Mouse (Mus musculus) CH12.LX (cell line): ENCODE data around the gene Dnajb4. TPM values are rescaled to one million over a fixed set of nuclear protein-coding genes. Genes with fewer than 3 reads are reported as not detected.

Source experiments
- DNase-seq: peaks from one replicate; pipeline ENCODE4 v3.0.0-alpha.2; 2013; ENCODE audit errors: extremely low read depth
- H3K27ac ChIP-seq: 2 replicates; pipeline ENCODE4 v1.5.1; 2012; ENCODE audit warnings: low read depth, mild to moderate bottlenecking, control low read depth, moderate library complexity; ENCODE audit not compliant: insufficient read depth
- H3K27me3 ChIP-seq: replicated peaks from 2 replicates; pipeline ENCODE3; 2012; ENCODE audit warnings: inconsistent platforms
- H3K36me3 ChIP-seq, 2 experiments: replicated peaks in 1 of 2; 2 replicates each; pipeline versions ENCODE3 to v1.6.1; 2012; ENCODE audit warnings: inconsistent platforms in 1 of 2, low read length in 1 of 2, mild to moderate bottlenecking in 1 of 2, mixed read lengths in 1 of 2, moderate library complexity in 1 of 2; ENCODE audit not compliant: control insufficient read depth in 1 of 2, insufficient read depth in 1 of 2
- H3K4me1 ChIP-seq, 2 experiments: 2 replicates each; pipeline ENCODE4 v1.6.1; 2012; ENCODE audit warnings: inconsistent platforms in 1 of 2, moderate library complexity in 1 of 2; ENCODE audit not compliant: insufficient read depth in 2 of 2, control insufficient read depth in 1 of 2
- H3K4me2 ChIP-seq: 2 replicates; pipeline ENCODE4 v1.6.1; 2012; ENCODE audit warnings: low read depth, mild to moderate bottlenecking, control low read depth; ENCODE audit not compliant: poor library complexity, insufficient read depth, severe bottlenecking
- H3K4me3 ChIP-seq, 3 experiments: fragments of 150-350 bp in 1 of 3; sonication (generic) in 1 of 3; replicated peaks in 1 of 3; 2 replicates each; pipeline versions ENCODE3 to v1.5.1; 2011 to 2012; ENCODE audit warnings: low read depth in 2 of 3, low read length in 2 of 3, mild to moderate bottlenecking in 2 of 3, moderate library complexity in 2 of 3, control low read depth in 1 of 3, improper control_type of control experiment in 1 of 3, inconsistent platforms in 1 of 3, mixed read lengths in 1 of 3; ENCODE audit not compliant: poor library complexity in 1 of 3
- H3K79me2 ChIP-seq: replicated peaks from 2 replicates; pipeline ENCODE4 v1.6.1; 2012; ENCODE audit warnings: mild to moderate bottlenecking, moderate library complexity; ENCODE audit not compliant: control insufficient read depth, poor library complexity, insufficient read depth, severe bottlenecking; ENCODE audit errors: extremely low read depth
- H3K9ac ChIP-seq: 2 replicates; pipeline ENCODE4 v1.6.1; 2012; ENCODE audit warnings: low read depth, mild to moderate bottlenecking, control low read depth, moderate library complexity; ENCODE audit not compliant: insufficient read depth
- H3K9me3 ChIP-seq: replicated peaks from 2 replicates; pipeline ENCODE3; 2012; ENCODE audit warnings: low read length, inconsistent platforms, mixed read lengths
- ELF1 ChIP-seq: IDR thresholded peaks from 2 replicates; pipeline ENCODE4 v1.6.1; 2014; ENCODE audit warnings: low read depth, mild to moderate bottlenecking, inconsistent platforms, low read length, improper control_type of control experiment
- EP300 ChIP-seq: IDR thresholded peaks from 2 replicates; pipeline ENCODE4 v1.6.1; 2011; ENCODE audit warnings: low read length, improper control_type of control experiment
- KAT2A ChIP-seq: IDR thresholded peaks from 2 replicates; pipeline ENCODE4 v1.6.1; 2012; ENCODE audit warnings: low read length, improper control_type of control experiment, inconsistent platforms; ENCODE audit not compliant: insufficient replicate concordance
- NRF1 ChIP-seq: IDR thresholded peaks from 2 replicates; pipeline ENCODE4 v1.6.1; 2014; ENCODE audit warnings: low read depth, mild to moderate bottlenecking, inconsistent platforms, low read length, improper control_type of control experiment, moderate library complexity
- SMC3 ChIP-seq: IDR thresholded peaks from 2 replicates; pipeline ENCODE4 v1.6.1; 2011; ENCODE audit warnings: low read depth, low read length, improper control_type of control experiment
- TBP ChIP-seq: conservative IDR thresholded peaks from 2 replicates; pipeline ENCODE4 v1.6.1; 2011; ENCODE audit warnings: low read depth, low read length, improper control_type of control experiment
- UBTF ChIP-seq: IDR thresholded peaks from 2 replicates; pipeline ENCODE4 v1.6.1; 2012; ENCODE audit warnings: low read depth, mild to moderate bottlenecking, inconsistent platforms, low read length, improper control_type of control experiment, moderate library complexity
- USF1 ChIP-seq: IDR thresholded peaks from 2 replicates; pipeline ENCODE4 v1.6.1; 2014; ENCODE audit warnings: low read depth, mild to moderate bottlenecking, inconsistent platforms, low read length, improper control_type of control experiment
- dilution Hi-C: fragments of 300-500 bp; cut with MboI; formaldehyde crosslinking; loops from 2 replicates; pipeline ENCODE4 v1.14.3; 2020; ENCODE audit warnings: low sequenced_read_pairs; ENCODE audit not compliant: extremely low pct_unique_long_range_greater_than_20kb, extremely low pct_ligation_motif_present
- in situ Hi-C: fragments of 300-500 bp; cut with MboI; formaldehyde crosslinking; loops from 3 replicates; pipeline ENCODE4 v1.14.3; 2019; ENCODE audit warnings: low sequenced_read_pairs, low pct_ligation_motif_present, low pct_unique_long_range_greater_than_20kb, mixed read lengths
- polyA plus RNA-seq: library from polyadenylated mRNA; unstranded; fragments of >175 nt; gene quantifications from 2 replicates; pipeline ENCODE4 v1.2.1, GENCODE M21; 2012; ENCODE audit warnings: low read depth; ENCODE audit not compliant: insufficient read length
- total RNA-seq, 2 experiments: library from RNA; depleted of rRNA; stranded (reverse); fragments of 300-350 nt in 1 of 2; fragments of >200 nt in 1 of 2; gene quantifications; 2 replicates each; pipeline ENCODE4 v1.2.3; 2012 to 2014

Dnajb4 gene
- total and polyA plus RNA-seq, 3 experiments = 11.7 to 26.4 (median 17.7) TPM

DNA sequence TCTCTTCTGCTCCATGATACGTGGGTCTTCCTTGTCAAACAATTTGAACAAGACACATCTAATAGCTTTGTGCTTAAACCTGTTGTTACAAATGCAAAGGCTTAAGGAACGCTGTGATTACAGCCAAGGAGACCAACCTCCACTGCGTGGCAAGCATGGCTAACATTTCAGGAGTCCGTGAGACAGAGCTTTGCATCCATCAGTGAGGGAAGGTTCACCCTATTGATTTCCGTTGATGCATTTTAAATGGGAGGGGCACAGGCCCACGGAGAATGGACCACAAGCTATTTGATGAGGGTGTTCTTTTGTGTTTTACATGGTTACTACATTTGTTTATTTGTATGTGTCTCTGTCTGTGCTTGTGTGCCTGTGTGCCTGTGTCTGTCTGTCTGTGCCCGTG is 81.5 kb downstream of the Dnajb4 start:
- H3K27ac ChIP-seq = no peak overlapping the region
- in situ Hi-C loops (no loop called here), dilution Hi-C loops (no loop called here)
- no peaks in the 10 kb centered on the region for H3K27me3 ChIP-seq
- H3K9me3 ChIP-seq = peaks cover 6% of the 10 kb centered on the region
- no peak overlapping the region for H3K9ac ChIP-seq
- TF ChIP-seq TBP = no peak
- no peak for TF ChIP-seq UBTF
- TF ChIP-seq NRF1 = no peak
- no peak for TF ChIP-seq USF1
- TF ChIP-seq KAT2A = no peak
- no peak for TF ChIP-seq ELF1
- no peak for TF ChIP-seq EP300
- TF ChIP-seq SMC3 = no peak
- H3K4me2 ChIP-seq = no peak overlapping the region
- no peaks in the 10 kb centered on the region for H3K79me2 ChIP-seq
- no peaks in the 10 kb centered on the region for H3K36me3 ChIP-seq
- peaks cover 5 to 6% of the 10 kb centered on the region in 2 experiments; a peak in 3 of 4 replicates for H3K4me1 ChIP-seq
- no peak for DNase-seq
- no peak overlapping the region for H3K4me3 ChIP-seq

Other genes with a start within 250 kb of the Dnajb4 start
- 0.38 TPM in 1 of 2 replicates, not detected in the other for gene Gipc2, start 44.1 kb downstream of the Dnajb4 start, total RNA-seq (2012; rRNA removed)
- 0.24 TPM in 1 of 2 replicates, not detected in the other for gene Gipc2, start 44.1 kb downstream of the Dnajb4 start, total RNA-seq (2014; rRNA removed)
- gene Gipc2, start 44.1 kb downstream of the Dnajb4 start, polyA plus RNA-seq = 1.2 and 1.7 TPM in 2 replicates
- 214 and 306 TPM in 2 replicates for gene Fubp1, start 120 bp upstream of the Dnajb4 start, total RNA-seq (2012; rRNA removed)
- 333 and 398 TPM in 2 replicates for gene Fubp1, start 120 bp upstream of the Dnajb4 start, total RNA-seq (2014; rRNA removed)
- gene Fubp1, start 120 bp upstream of the Dnajb4 start, polyA plus RNA-seq = 224 and 237 TPM in 2 replicates
- 0.08 TPM in 2 replicates for gene Nexn, start 56.0 kb upstream of the Dnajb4 start, total RNA-seq (2012; rRNA removed)
- gene Nexn, start 56.0 kb upstream of the Dnajb4 start, total RNA-seq (2014; rRNA removed) = not detected in 2 replicates
- gene Nexn, start 56.0 kb upstream of the Dnajb4 start, polyA plus RNA-seq = 0.17 and 0.67 TPM in 2 replicates
- gene Miga1, start 130.1 kb upstream of the Dnajb4 start, total RNA-seq (2012; rRNA removed) = 30.7 and 32.5 TPM in 2 replicates
- gene Miga1, start 130.1 kb upstream of the Dnajb4 start, total RNA-seq (2014; rRNA removed) = 23.1 and 25.3 TPM in 2 replicates
- gene Miga1, start 130.1 kb upstream of the Dnajb4 start, polyA plus RNA-seq = 41.1 and 44.7 TPM in 2 replicates
- gene Usp33, start 136.2 kb upstream of the Dnajb4 start, total RNA-seq (2012; rRNA removed) = 48.8 and 48.9 TPM in 2 replicates
- gene Usp33, start 136.2 kb upstream of the Dnajb4 start, total RNA-seq (2014; rRNA removed) = 54.7 and 65.5 TPM in 2 replicates
- gene Usp33, start 136.2 kb upstream of the Dnajb4 start, polyA plus RNA-seq = 35.8 and 38.3 TPM in 2 replicates
- 64.2 and 77.7 TPM in 2 replicates for gene Zzz3, start 185.2 kb upstream of the Dnajb4 start, total RNA-seq (2012; rRNA removed)
- gene Zzz3, start 185.2 kb upstream of the Dnajb4 start, total RNA-seq (2014; rRNA removed) = 116 and 131 TPM in 2 replicates
- 88.4 and 94.9 TPM in 2 replicates for gene Zzz3, start 185.2 kb upstream of the Dnajb4 start, polyA plus RNA-seq